Mouse (Mus musculus) intestine, embryonic 16.5 days (tissue): ENCODE measurements around the gene Rnf222. TPM values are rescaled to one million over a fixed set of nuclear protein-coding genes. Genes with fewer than 3 reads are reported as not detected.

ENCODE experiments used
- ATAC-seq: fragments of 200-750 bp; cut with Nextera tagmentation; 2 replicates; pipeline ENCODE4 v1.8.0; 2017; ENCODE audit warnings: moderate TSS enrichment, moderate library complexity
- H3K27ac ChIP-seq: fragments of 300-500 bp; sonication (generic); 2 replicates; pipeline ENCODE4 v1.5.1; 2014; ENCODE audit warnings: mild to moderate bottlenecking, low read length
- H3K27me3 ChIP-seq: fragments of 300-500 bp; sonication (generic); replicated peaks from 2 replicates; pipeline ENCODE4 v1.6.1; 2014; ENCODE audit warnings: low read length, control low read depth, mixed read lengths; ENCODE audit not compliant: control insufficient read depth, insufficient read depth
- H3K36me3 ChIP-seq: fragments of 300-500 bp; sonication (generic); 2 replicates; pipeline ENCODE4 v1.6.1; 2014; ENCODE audit warnings: low read length, control low read depth; ENCODE audit not compliant: control insufficient read depth, insufficient read depth
- H3K4me1 ChIP-seq: fragments of 300-500 bp; sonication (generic); 2 replicates; pipeline ENCODE4 v1.6.1; 2014; ENCODE audit warnings: low read length, control low read depth, mixed read lengths; ENCODE audit not compliant: control insufficient read depth, insufficient read depth
- H3K4me2 ChIP-seq: fragments of 300-500 bp; sonication (generic); 2 replicates; pipeline ENCODE4 v1.6.1; 2014; ENCODE audit warnings: low read depth, low read length, control low read depth
- H3K4me3 ChIP-seq: fragments of 300-500 bp; sonication (generic); 2 replicates; pipeline ENCODE4 v1.5.1; 2014; ENCODE audit warnings: mild to moderate bottlenecking, low read length
- H3K9ac ChIP-seq: fragments of 300-500 bp; sonication (generic); 2 replicates; pipeline ENCODE4 v1.6.1; 2014; ENCODE audit warnings: low read depth, low read length
- H3K9me3 ChIP-seq: fragments of 300-500 bp; sonication (generic); 2 replicates; pipeline ENCODE4 v1.6.1; 2016; ENCODE audit warnings: low read length, control low read depth; ENCODE audit not compliant: control insufficient read depth
- WGBS: fragments of 180-500 bp; shearing (Covaris S2); extraction: QIAGEN DNeasy Blood & Tissue Kit; methylation state at CpG from one replicate; pipeline ENCODE4 v1.1.7; 2014; 5-methylcytosine and 5-hydroxymethylcytosine counted together
- polyA plus RNA-seq: library from polyadenylated mRNA; unstranded; fragments of >200 nt; fragmentation: Nextera tagmentation; extraction: Ambion mirVana; gene quantifications from 2 replicates; pipeline ENCODE4 v1.2.1, GENCODE M21; 2015

Rnf222 gene
- polyA plus RNA-seq, 1 experiment from 2014 or later, result 0.34 TPM

GRCm38 (mm10) chr11:68883843-68884242 lies 4.5 kb upstream of the Rnf222 start:
- no peak overlapping the region for H3K27ac ChIP-seq
- no peak for ATAC-seq

GRCm38 (mm10) chr11:68884368-68884767 lies 4.0 kb upstream of the Rnf222 start:
- Histone ChIP-seq H3K27me3 (no peaks in the 10 kb centered on the region), H3K27ac (no peak overlapping the region), H3K9ac (no peak overlapping the region), H3K4me1 (peaks cover 7% of the 10 kb centered on the region; the same call in 1 of the 2 replicates), H3K36me3 (no peaks in the 10 kb centered on the region), H3K9me3 (no peaks in the 10 kb centered on the region), H3K4me2 (no peak overlapping the region), H3K4me3 (no peak overlapping the region)
- 55% methylated on average over 5 of the region's 5 CpGs for WGBS
- peak; percentile 74 for ATAC-seq

More at GRCm38 (mm10) chr11:68883843-68884242, 4.5 kb upstream of the Rnf222 start:
- 85% methylated on average over 2 of the region's 2 CpGs for WGBS
- Histone ChIP-seq H3K27me3 (no peaks in the 10 kb centered on the region), H3K9me3 (no peaks in the 10 kb centered on the region), H3K9ac (no peak overlapping the region), H3K4me2 (no peak overlapping the region), H3K4me3 (no peak overlapping the region), H3K36me3 (no peaks in the 10 kb centered on the region), H3K4me1 (peaks cover 7% of the 10 kb centered on the region; the same call in 1 of the 2 replicates)

- Histone ChIP-seq H3K27me3 (no peaks in the 10 kb centered on the region), H3K36me3 (no peaks in the 10 kb centered on the region), H3K27ac (no peak overlapping the region), H3K9me3 (no peaks in the 10 kb centered on the region), H3K4me2 (no peak overlapping the region), H3K4me3 (no peak overlapping the region), H3K9ac (no peak overlapping the region), H3K4me1 (peaks cover 7% of the 10 kb centered on the region; the same call in 1 of the 2 replicates)
- no peak for ATAC-seq
- 85% methylated on average over 5 of the region's 5 CpGs for WGBS
These were observed 2.3 kb upstream of the Rnf222 start for GRCm38 (mm10) chr11:68886091-68886490.

DNA sequence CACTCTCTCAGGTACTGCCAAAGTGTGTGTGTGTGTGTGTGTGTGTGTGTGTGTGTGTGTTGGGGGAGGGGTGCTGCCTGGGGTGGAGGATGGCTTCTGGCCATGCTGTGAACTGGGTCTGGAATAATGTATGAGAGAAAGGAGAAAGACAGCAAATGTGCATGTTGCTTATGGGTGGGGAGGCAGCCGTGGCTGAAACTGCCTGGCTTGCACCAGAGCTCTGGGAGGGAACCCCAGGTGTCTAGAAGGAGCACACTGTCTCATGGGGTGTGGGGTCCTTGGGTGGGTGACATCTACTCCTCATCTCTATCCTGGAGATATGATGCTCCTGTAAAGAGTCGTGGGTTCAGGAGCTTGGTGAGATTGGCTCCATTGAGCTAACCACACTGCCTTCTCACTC lies 300 bp downstream of the Rnf222 start:
- H3K4me3 ChIP-seq, result no peak overlapping the region
- H3K27ac ChIP-seq, result no peak overlapping the region
- H3K9me3 ChIP-seq, result no peaks in the 10 kb centered on the region
- H3K36me3 ChIP-seq, result no peaks in the 10 kb centered on the region
- ATAC-seq, result no peak
- 70% methylated on average over 2 of the region's 2 CpGs for WGBS
- peaks cover 5% of the 10 kb centered on the region; the same call in 1 of the 2 replicates for H3K4me1 ChIP-seq
- H3K9ac ChIP-seq, result no peak overlapping the region
- no peak overlapping the region for H3K4me2 ChIP-seq
- H3K27me3 ChIP-seq, result no peaks in the 10 kb centered on the region

DNA sequence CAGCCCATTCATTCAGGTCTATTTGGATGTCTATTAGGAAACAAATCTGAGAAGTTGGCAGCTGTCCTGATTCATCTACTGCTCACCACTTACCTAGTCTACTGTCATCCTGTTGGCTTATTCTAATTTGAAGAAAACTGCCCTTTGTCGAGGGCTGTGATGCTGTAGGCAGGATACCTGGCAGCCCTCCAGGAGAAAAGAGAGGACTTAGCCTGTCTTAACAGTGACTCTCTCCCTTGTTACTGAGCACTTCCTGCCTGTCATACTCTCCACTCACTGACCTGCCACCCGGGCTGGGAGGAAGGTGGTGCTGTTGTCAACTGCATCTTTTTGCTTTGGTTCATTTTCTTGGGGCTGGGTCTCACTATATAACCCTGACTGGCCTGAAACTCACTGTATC lies 2.3 kb downstream of the Rnf222 start:
- no peak for ATAC-seq
- Histone ChIP-seq H3K27ac (no peak overlapping the region), H3K9ac (no peak overlapping the region), H3K4me1 (no peaks in the 10 kb centered on the region), H3K9me3 (no peaks in the 10 kb centered on the region), H3K4me2 (no peak overlapping the region), H3K27me3 (no peaks in the 10 kb centered on the region), H3K36me3 (no peaks in the 10 kb centered on the region), H3K4me3 (no peak overlapping the region)
- 29% methylated on average over 2 of the region's 2 CpGs for WGBS

GRCm38 (mm10) chr11:68891823-68892222 lies 3.5 kb downstream of the Rnf222 start:
- WGBS, result 67% methylated on average over 5 of the region's 5 CpGs
- H3K4me1 ChIP-seq, result no peaks in the 10 kb centered on the region
- no peak overlapping the region for H3K4me2 ChIP-seq
- no peak for ATAC-seq
- H3K36me3 ChIP-seq, result no peaks in the 10 kb centered on the region
- H3K9ac ChIP-seq, result no peak overlapping the region
- H3K27me3 ChIP-seq, result no peaks in the 10 kb centered on the region
- no peaks in the 10 kb centered on the region for H3K9me3 ChIP-seq
- no peak overlapping the region for H3K27ac ChIP-seq
- no peak overlapping the region for H3K4me3 ChIP-seq

DNA sequence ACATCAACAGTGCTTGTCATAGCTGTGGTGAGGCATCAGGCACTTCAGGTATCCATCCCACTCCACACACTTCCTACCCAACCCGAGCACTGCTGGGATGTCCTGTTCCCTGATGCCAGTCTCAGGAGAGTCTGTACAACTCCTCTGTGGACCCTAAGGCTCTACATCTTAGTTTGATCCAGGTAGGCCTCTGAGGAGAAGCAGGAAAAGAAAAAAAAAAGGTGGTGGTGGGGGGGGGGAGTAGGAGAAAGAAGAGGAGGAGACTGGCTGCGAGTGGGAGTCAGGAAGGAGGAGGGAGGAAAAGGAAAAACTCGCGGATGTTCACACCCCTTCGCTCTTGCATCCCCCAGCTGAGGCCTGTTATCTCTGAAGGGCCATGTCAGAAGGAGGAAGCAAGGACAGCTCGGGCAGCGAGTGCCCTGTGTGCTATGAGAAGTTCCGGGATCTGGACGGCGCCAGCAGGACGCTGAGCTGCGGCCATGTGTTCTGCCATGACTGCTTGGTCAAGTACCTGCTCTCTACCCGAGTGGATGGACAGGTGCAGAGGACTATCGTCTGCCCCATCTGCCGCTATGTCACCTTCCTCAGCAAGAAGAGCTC lies 4.0 kb downstream of the Rnf222 start:
- no peaks in the 10 kb centered on the region for H3K27me3 ChIP-seq
- H3K9me3 ChIP-seq, result no peaks in the 10 kb centered on the region
- H3K9ac ChIP-seq, result peak overlapping the region; percentile 26; the same call in 1 of the 2 replicates
- H3K4me2 ChIP-seq, result no peak overlapping the region
- ATAC-seq, result no peak
- no peak overlapping the region for H3K4me3 ChIP-seq
- H3K4me1 ChIP-seq, result no peaks in the 10 kb centered on the region
- H3K36me3 ChIP-seq, result no peaks in the 10 kb centered on the region
- no peak overlapping the region for H3K27ac ChIP-seq
- WGBS, result 72% methylated on average over 15 of the region's 15 CpGs

DNA sequence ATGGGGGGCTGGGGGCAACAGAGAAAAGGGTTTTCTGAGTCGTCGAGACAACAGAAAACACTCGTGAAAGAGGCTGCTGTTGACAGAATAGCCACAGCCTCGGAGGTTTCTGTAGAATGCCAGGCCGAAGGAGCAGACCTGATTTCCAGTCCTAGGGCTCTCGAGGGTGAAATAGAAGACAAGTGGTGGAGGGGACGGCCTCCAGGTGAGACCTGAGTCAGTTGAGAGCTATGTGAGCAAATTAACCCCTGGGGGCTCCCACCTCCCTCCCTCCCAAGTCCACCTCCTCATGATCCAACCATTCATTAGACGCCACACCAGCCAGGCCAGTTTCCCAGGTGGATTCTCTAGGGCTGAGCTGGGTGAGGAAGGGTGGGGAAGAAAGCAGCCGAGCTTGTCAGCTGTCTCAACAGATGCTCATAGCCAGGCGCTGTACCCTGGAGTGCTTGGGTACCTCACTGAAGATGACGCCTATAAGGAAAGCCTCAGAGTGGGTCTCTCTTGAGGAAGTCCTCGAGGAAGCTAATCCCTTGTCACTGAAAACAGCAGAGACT lies 5.6 kb downstream of the Rnf222 start:
- WGBS, result 63% methylated on average over 12 of the region's 12 CpGs
- ATAC-seq, result no peak

GRCm38 (mm10) chr11:68896247-68896646 lies 7.9 kb downstream of the Rnf222 start:
- Histone ChIP-seq H3K27me3 (no peaks in the 10 kb centered on the region), H3K9me3 (no peaks in the 10 kb centered on the region), H3K4me3 (no peak overlapping the region), H3K4me2 (no peak overlapping the region), H3K9ac (no peak overlapping the region), H3K4me1 (no peaks in the 10 kb centered on the region), H3K36me3 (no peaks in the 10 kb centered on the region), H3K27ac (no peak overlapping the region)
- 87% methylated on average over 5 of the region's 5 CpGs for WGBS
- ATAC-seq, result no peak

More for the DNA sequence above, 5.6 kb downstream of the Rnf222 start:
- Histone ChIP-seq H3K27ac (no peak overlapping the region), H3K4me2 (no peak overlapping the region), H3K36me3 (no peaks in the 10 kb centered on the region), H3K4me1 (no peaks in the 10 kb centered on the region), H3K27me3 (no peaks in the 10 kb centered on the region), H3K9me3 (no peaks in the 10 kb centered on the region), H3K4me3 (no peak overlapping the region), H3K9ac (no peak overlapping the region)

DNA sequence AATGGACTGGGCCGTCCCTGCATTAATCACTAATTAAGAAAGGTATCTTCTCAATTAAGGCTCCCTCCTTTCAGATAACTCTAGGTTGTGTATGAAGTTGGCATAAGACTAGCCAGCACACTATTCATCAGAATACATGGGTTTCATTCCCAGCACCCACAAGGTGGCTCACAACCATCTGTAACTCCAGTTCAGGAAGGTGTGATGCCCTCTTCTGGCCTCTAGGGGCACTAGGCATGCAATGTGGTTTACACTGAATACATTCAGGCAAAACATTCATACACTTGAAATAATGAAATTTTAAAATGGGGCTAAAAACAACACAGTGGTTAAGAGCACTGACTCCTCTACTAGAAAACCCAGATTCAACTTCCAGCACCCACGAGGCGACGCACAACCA lies 8.8 kb downstream of the Rnf222 start:
- ATAC-seq, result no peak
- Histone ChIP-seq H3K4me2 (no peak overlapping the region), H3K36me3 (no peaks in the 10 kb centered on the region), H3K9me3 (no peaks in the 10 kb centered on the region), H3K9ac (no peak overlapping the region), H3K27ac (no peak overlapping the region), H3K4me3 (no peak overlapping the region), H3K4me1 (no peaks in the 10 kb centered on the region), H3K27me3 (no peaks in the 10 kb centered on the region)
- 46% methylated on average over 4 of the region's 4 CpGs for WGBS
